Mouse (Mus musculus) thymus, postnatal 4 days (tissue): ENCODE measurements around the gene Gcnt7.

Source experiments
- DNase-seq: peaks from one replicate; pipeline ENCODE4 v3.0.0; 2021

The Gcnt7 gene

GRCm38 (mm10) chr2:172458496-172458895 is at the start of gene Gcnt7:
TSS of gene Gcnt7 (minus strand) at chr2:172458596.
- DNase-seq: no peak

- DNase-seq: no peak
These were observed 47.7 kb upstream of the Gcnt7 start for GRCm38 (mm10) chr2:172506121-172506520.

- no peak for DNase-seq
These were observed 43.8 kb upstream of the Gcnt7 start for GRCm38 (mm10) chr2:172502168-172502567.

GRCm38 (mm10) chr2:172501341-172501740 is 42.9 kb upstream of the Gcnt7 start:
- peak; percentile 43 for DNase-seq

- DNase-seq: no peak
These were observed 42.4 kb upstream of the Gcnt7 start for GRCm38 (mm10) chr2:172500752-172501316.

- no peak for DNase-seq
These were observed 40.4 kb upstream of the Gcnt7 start for GRCm38 (mm10) chr2:172498823-172499222.

GRCm38 (mm10) chr2:172496736-172497345 is 38.4 kb upstream of the Gcnt7 start:
- DNase-seq: no peak

GRCm38 (mm10) chr2:172484696-172485370 is 26.4 kb upstream of the Gcnt7 start:
- DNase-seq: no peak

GRCm38 (mm10) chr2:172483766-172484413 is 25.5 kb upstream of the Gcnt7 start:
- DNase-seq: no peak

- DNase-seq: peak; percentile 52
These were observed 23.4 kb upstream of the Gcnt7 start for GRCm38 (mm10) chr2:172481654-172482385.

GRCm38 (mm10) chr2:172480296-172480695 is 21.9 kb upstream of the Gcnt7 start:
- peak; percentile 56 for DNase-seq

GRCm38 (mm10) chr2:172477860-172478259 is 19.5 kb upstream of the Gcnt7 start:
- peak; percentile 45 for DNase-seq

- no peak for DNase-seq
These were observed 19.0 kb upstream of the Gcnt7 start for GRCm38 (mm10) chr2:172477350-172477749.

- DNase-seq: no peak
These were observed 18.4 kb upstream of the Gcnt7 start for GRCm38 (mm10) chr2:172476707-172477260.

- peak; percentile 87 for DNase-seq
These were observed 16.6 kb upstream of the Gcnt7 start for GRCm38 (mm10) chr2:172474970-172475369.

GRCm38 (mm10) chr2:172473591-172473990 is 15.2 kb upstream of the Gcnt7 start:
- DNase-seq: no peak

- DNase-seq: no peak
These were observed 13.9 kb upstream of the Gcnt7 start, which contains the start of gene Fam209 for GRCm38 (mm10) chr2:172472318-172472717. TSS of gene Fam209 (plus strand) at chr2:172472520.

GRCm38 (mm10) chr2:172468346-172468819 is 10.0 kb upstream of the Gcnt7 start:
- no peak for DNase-seq

- no peak for DNase-seq
These were observed 8.8 kb upstream of the Gcnt7 start for GRCm38 (mm10) chr2:172467206-172467605.

- DNase-seq: no peak
These were observed 8.2 kb upstream of the Gcnt7 start for GRCm38 (mm10) chr2:172466427-172467132.

GRCm38 (mm10) chr2:172462813-172463212 is 4.4 kb upstream of the Gcnt7 start:
- DNase-seq: no peak

- no peak for DNase-seq
These were observed 2.3 kb upstream of the Gcnt7 start for GRCm38 (mm10) chr2:172460647-172461046.
